Mouse (Mus musculus) ES-E14 (cell line): ENCODE measurements around the gene Izumo4. TPM values are rescaled to one million over a fixed set of nuclear protein-coding genes. Genes with fewer than 3 reads are reported as not detected.

Source experiments
- DNase-seq: peaks from one replicate; pipeline ENCODE4 v3.0.0-alpha.2; 2013; ENCODE audit warnings: low read depth, low spot score
- H3K27ac ChIP-seq: 2 replicates; pipeline ENCODE4 v1.5.1; 2012; ENCODE audit warnings: low read depth, mild to moderate bottlenecking, low read length, moderate library complexity, mixed read lengths; ENCODE audit not compliant: poor library complexity, insufficient read depth, severe bottlenecking
- H3K36me3 ChIP-seq: 2 replicates; pipeline ENCODE4 v1.6.1; 2012; ENCODE audit warnings: mild to moderate bottlenecking, low read length, moderate library complexity, mixed read lengths; ENCODE audit not compliant: control insufficient read depth, poor library complexity, insufficient read depth, severe bottlenecking
- H3K4me1 ChIP-seq, 2 experiments: fragments of 150-350 bp in 1 of 2; sonication (generic) in 1 of 2; 2 replicates each; pipeline ENCODE4 v1.6.1; 2012; ENCODE audit warnings: low read length in 2 of 2, mild to moderate bottlenecking in 1 of 2, mixed read lengths in 1 of 2; ENCODE audit not compliant: control insufficient read depth in 2 of 2, insufficient read depth in 2 of 2, poor library complexity in 1 of 2
- H3K4me3 ChIP-seq, 2 experiments: fragments of 150-350 bp in 1 of 2; sonication (generic) in 1 of 2; 2 replicates each; pipeline ENCODE4 v1.5.1; 2012; ENCODE audit warnings: low read length in 2 of 2, low read depth in 1 of 2, mild to moderate bottlenecking in 1 of 2, mixed read lengths in 1 of 2; ENCODE audit not compliant: insufficient read depth in 1 of 2, poor library complexity in 1 of 2, severe bottlenecking in 1 of 2
- H3K9ac ChIP-seq: 2 replicates; pipeline ENCODE4 v1.6.1; 2012; ENCODE audit warnings: low read depth, mild to moderate bottlenecking, low read length, mixed read lengths; ENCODE audit not compliant: poor library complexity, insufficient read depth, severe bottlenecking
- H3K9me3 ChIP-seq: fragments of 150-350 bp; sonication (generic); 2 replicates; pipeline ENCODE4 v1.6.1; 2012; ENCODE audit warnings: low read depth, mild to moderate bottlenecking, low read length; ENCODE audit not compliant: control insufficient read depth, insufficient read depth
- CHD2 ChIP-seq: IDR thresholded peaks from 2 replicates; pipeline ENCODE4 v1.6.1; 2014; ENCODE audit warnings: mild to moderate bottlenecking, low read depth, low read length, inconsistent platforms
- HCFC1 ChIP-seq: IDR thresholded peaks from 2 replicates; pipeline ENCODE4 v1.6.1; 2012; ENCODE audit warnings: low read length, inconsistent platforms, borderline replicate concordance; ENCODE audit not compliant: insufficient read depth
- MAFK ChIP-seq: IDR thresholded peaks from 2 replicates; pipeline ENCODE4 v1.6.1; 2014; ENCODE audit warnings: mild to moderate bottlenecking, low read depth, low read length, inconsistent platforms; ENCODE audit not compliant: insufficient read depth
- ZC3H11A ChIP-seq: IDR thresholded peaks from 2 replicates; pipeline ENCODE4 v1.6.1; 2012; ENCODE audit warnings: low read depth, mild to moderate bottlenecking, inconsistent platforms, low read length, borderline replicate concordance
- ZNF384 ChIP-seq: IDR thresholded peaks from 2 replicates; pipeline ENCODE4 v1.6.1; 2012; ENCODE audit warnings: low read depth, low read length, inconsistent platforms
- in situ Hi-C, 2 experiments: fragments of 600-800 bp; cut with MboI; formaldehyde crosslinking; loops; one replicate each; pipeline ENCODE4 v1.15.1; 2025; ENCODE audit warnings: low sequenced_read_pairs in 2 of 2, inconsistent platforms in 1 of 2; ENCODE audit not compliant: unreplicated experiment in 2 of 2
- total RNA-seq: library from RNA; depleted of rRNA; stranded (reverse); fragments of 300-350 nt; gene quantifications from 2 replicates; pipeline ENCODE4 v1.2.3, GENCODE M21; 2012

The Izumo4 gene
- total RNA-seq, 1 experiment: 8.9 TPM

GRCm38 (mm10) chr10:80669018-80669417 is 33.0 kb upstream of the Izumo4 start:
- TF ChIP-seq HCFC1 (no peak), CHD2 (no peak), ZNF384 (no peak), MAFK (no peak), ZC3H11A (no peak)
- peaks cover 52% of the 10 kb centered on the region for H3K36me3 ChIP-seq
- no peak for DNase-seq
- no peak overlapping the region for H3K9ac ChIP-seq
- H3K4me1 ChIP-seq: peaks cover 0 to 16% of the 10 kb centered on the region in 2 experiments; a peak in 3 of 4 replicates
- H3K4me3 ChIP-seq: no peak overlapping the region
- H3K9me3 ChIP-seq: no peaks in the 10 kb centered on the region
- in situ Hi-C loops: no loop called here
- H3K27ac ChIP-seq: no peak overlapping the region

- H3K4me1 ChIP-seq: peaks cover under 1 to 22% of the 10 kb centered on the region in 2 experiments; a peak in 3 of 4 replicates
- DNase-seq: no peak
- H3K36me3 ChIP-seq: peaks cover 53% of the 10 kb centered on the region
- no peak overlapping the region for H3K9ac ChIP-seq
- TF ChIP-seq MAFK (no peak), ZNF384 (no peak), ZC3H11A (no peak), CHD2 (no peak), HCFC1 (no peak)
- no peak overlapping the region for H3K4me3 ChIP-seq
- no peaks in the 10 kb centered on the region for H3K9me3 ChIP-seq
- no peak overlapping the region for H3K27ac ChIP-seq
- in situ Hi-C loops: no loop called here
Observed at GRCm38 (mm10) chr10:80669737-80670485, 32.1 kb upstream of the Izumo4 start.

- TF ChIP-seq HCFC1 (no peak), MAFK (no peak), CHD2 (no peak), ZC3H11A (no peak), ZNF384 (no peak)
- no peak for DNase-seq
- Histone ChIP-seq H3K27ac (no peak overlapping the region), H3K4me3 (no peak overlapping the region), H3K4me1 (peaks cover 3 to 19% of the 10 kb centered on the region in 2 experiments; a peak in 3 of 4 replicates), H3K9ac (no peak overlapping the region), H3K36me3 (peaks cover 53% of the 10 kb centered on the region), H3K9me3 (no peaks in the 10 kb centered on the region)
- in situ Hi-C loops: no loop called here
Observed at GRCm38 (mm10) chr10:80670531-80670930, 31.5 kb upstream of the Izumo4 start.

GRCm38 (mm10) chr10:80671251-80671650 is 30.7 kb upstream of the Izumo4 start:
- H3K9ac ChIP-seq: no peak overlapping the region
- TF ChIP-seq MAFK: no peak
- no peak for TF ChIP-seq ZC3H11A
- TF ChIP-seq HCFC1: no peak
- TF ChIP-seq CHD2: no peak
- TF ChIP-seq ZNF384: no peak
- in situ Hi-C loops: no loop called here
- H3K4me1 ChIP-seq: peaks cover 3 to 13% of the 10 kb centered on the region in 2 experiments; a peak in 3 of 4 replicates
- peaks cover 53% of the 10 kb centered on the region for H3K36me3 ChIP-seq
- H3K4me3 ChIP-seq: no peak overlapping the region
- no peak for DNase-seq
- no peak overlapping the region for H3K27ac ChIP-seq
- no peaks in the 10 kb centered on the region for H3K9me3 ChIP-seq
